Mouse (Mus musculus): Measurements from ENCODE around the gene Spats2.
"Not testable (repeated sequence)": the region's sequence is repeated elsewhere in the genome, so short reads cannot be mapped to it uniquely, and the experiment has no call there.

The Spats2 gene

GRCm38 (mm10) chr15:99151324-99151723, 25.6 kb downstream of the Spats2 start:
- no peak for DNase-seq

GRCm38 (mm10) chr15:99153466-99153865, 27.8 kb downstream of the Spats2 start:
- peak in 1 of 2 experiments; percentile 8 for DNase-seq

GRCm38 (mm10) chr15:99154515-99154914, 28.8 kb downstream of the Spats2 start:
- not testable (repeated sequence) for DNase-seq

GRCm38 (mm10) chr15:99163512-99164365, 38.0 kb downstream of the Spats2 start:
- no peak for DNase-seq

- no peak for DNase-seq
These were observed 46.4 kb downstream of the Spats2 start for GRCm38 (mm10) chr15:99172131-99172530.

- no peak for DNase-seq
These were observed 53.9 kb downstream of the Spats2 start for GRCm38 (mm10) chr15:99179639-99180038.

GRCm38 (mm10) chr15:99184217-99184914, 58.6 kb downstream of the Spats2 start:
- no peak for DNase-seq

GRCm38 (mm10) chr15:99194358-99194757, 68.6 kb downstream of the Spats2 start:
- DNase-seq: no peak

GRCm38 (mm10) chr15:99195043-99195442, 69.3 kb downstream of the Spats2 start:
- no peak for DNase-seq

GRCm38 (mm10) chr15:99198761-99199160, 73.0 kb downstream of the Spats2 start:
- no peak for DNase-seq

- no peak for DNase-seq
These were observed 80.2 kb downstream of the Spats2 start for GRCm38 (mm10) chr15:99205959-99206358.

- DNase-seq: no peak
These were observed 87.5 kb downstream of the Spats2 start for GRCm38 (mm10) chr15:99213183-99213582.

GRCm38 (mm10) chr15:99214941-99215340, 89.2 kb downstream of the Spats2 start:
- no peak for DNase-seq

- DNase-seq: no peak
These were observed 90.2 kb downstream of the Spats2 start for GRCm38 (mm10) chr15:99215741-99216463.

GRCm38 (mm10) chr15:99217630-99218029, 91.9 kb downstream of the Spats2 start:
- no peak for DNase-seq

GRCm38 (mm10) chr15:99221315-99221952, 95.7 kb downstream of the Spats2 start:
- no peak for DNase-seq

- DNase-seq: no peak
These were observed 97.3 kb downstream of the Spats2 start for GRCm38 (mm10) chr15:99222794-99223584.

- DNase-seq: peak in 1 of 2 experiments; percentile 39
These were observed 98.0 kb downstream of the Spats2 start for GRCm38 (mm10) chr15:99223585-99224207.

- DNase-seq: peak; percentile 76 to 79
These were observed 98.6 kb downstream of the Spats2 start, which contains the start of gene Kcnh3 for GRCm38 (mm10) chr15:99224208-99224911. Gene Kcnh3, plus strand, starts transcription at chr15:99224861.

- DNase-seq: no peak
These were observed 99.5 kb downstream of the Spats2 start for GRCm38 (mm10) chr15:99225081-99225810.
